Mouse (Mus musculus) myocyte (in vitro differentiated cells): Measurements from ENCODE around the gene Gm11214.
A peak's percentile ranks its signal among the peaks of the same experiment; 100 is the strongest.

Experiments used
- MAX ChIP-seq: IDR thresholded peaks from one replicate; pipeline ENCODE4 v1.6.1; 2011; ENCODE audit warnings: low read depth, mild to moderate bottlenecking, control low read depth
- MYOG ChIP-seq, 3 experiments: IDR thresholded peaks; one replicate each; pipeline ENCODE4 v1.6.1; 2011; ENCODE audit warnings: control low read depth in 2 of 3, low read depth in 2 of 3, mild to moderate bottlenecking in 2 of 3; ENCODE audit not compliant: insufficient read length in 2 of 3, control insufficient read depth in 1 of 3, insufficient read depth in 1 of 3
- POLR2A ChIP-seq: IDR thresholded peaks from one replicate; pipeline ENCODE4 v1.6.1; 2011; ENCODE audit warnings: low read depth, mild to moderate bottlenecking, control low read depth, moderate library complexity; ENCODE audit not compliant: insufficient read length
- POLR2AphosphoS2 ChIP-seq: IDR thresholded peaks from one replicate; pipeline ENCODE4 v1.6.1; 2011; ENCODE audit warnings: low read depth, control low read depth; ENCODE audit not compliant: insufficient read length
- USF1 ChIP-seq: IDR thresholded peaks from one replicate; pipeline ENCODE4 v1.6.1; 2011; ENCODE audit warnings: low read depth, mild to moderate bottlenecking, control low read depth, moderate library complexity

- TF ChIP-seq POLR2A (no peak), USF1 (no peak), MYOG (IDR thresholded peaks at IDR 0.05; ENCODE audit: control insufficient read depth in 1 of 3, insufficient read depth in 1 of 3, insufficient read length in 2 of 3, low read depth in 2 of 3) (peak in 1 of 3 experiments; percentile 23), MAX (no peak), POLR2AphosphoS2 (no peak)
Observed at GRCm38 (mm10) chr4:63702006-63702704, 39.0 kb upstream of the Gm11214 start.
